Mouse (Mus musculus) right cerebral cortex, postnatal 14 days (tissue): Measurements from ENCODE around the gene Efcab10.
A peak's percentile ranks its signal among the peaks of the same experiment; 100 is the strongest.

Source experiments
- DNase-seq: peaks from one replicate; pipeline ENCODE4 v3.0.0; 2022

Efcab10 gene

DNA sequence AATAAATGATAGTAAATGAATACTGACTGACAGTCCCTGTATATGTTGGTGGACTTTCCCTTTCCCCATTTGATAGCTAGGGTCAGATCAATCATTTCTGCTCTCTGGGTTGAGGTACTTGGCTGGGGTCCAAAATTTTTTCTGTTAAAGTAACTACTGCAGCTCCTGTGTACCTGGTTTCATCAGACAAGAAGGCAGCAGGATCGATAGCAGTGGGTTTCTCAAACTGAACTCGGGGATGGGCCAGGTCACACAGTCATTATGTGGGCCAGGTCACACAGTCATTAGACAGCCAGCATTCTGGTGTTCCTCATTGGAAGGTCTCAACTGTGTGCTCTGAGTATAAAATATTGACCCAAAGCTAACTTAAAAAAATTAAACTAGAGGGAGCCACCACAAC is 33.1 kb downstream of the Efcab10 start:
- no peak for DNase-seq

GRCm38 (mm10) chr12:33429387-33430160 is 34.9 kb downstream of the Efcab10 start, which contains the start of gene Twistnb:
Gene Twistnb (plus strand): TSS chr12:33429635.
- DNase-seq: peak; percentile 100

GRCm38 (mm10) chr12:33433812-33434211 is 39.2 kb downstream of the Efcab10 start:
- DNase-seq: no peak

DNA sequence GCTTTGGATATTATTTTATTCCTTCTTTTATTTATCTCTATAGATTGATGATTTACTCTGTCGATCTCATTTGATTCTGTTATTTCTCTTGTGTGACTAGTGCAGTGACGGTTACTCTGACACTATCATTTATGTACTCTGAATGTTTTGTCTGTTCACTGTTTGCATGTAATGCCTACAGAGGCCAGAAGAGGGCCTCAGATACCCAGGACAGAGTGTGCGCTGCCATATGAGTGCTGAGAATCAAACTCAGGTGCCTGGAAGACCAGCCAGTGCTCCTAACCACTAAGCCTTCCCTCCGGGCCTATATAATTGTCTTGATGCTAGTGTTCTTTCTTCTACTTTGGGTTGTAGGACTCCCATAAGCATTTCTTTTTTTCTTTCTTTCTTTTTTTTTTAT is 40.1 kb downstream of the Efcab10 start:
- no peak for DNase-seq
